Mouse (Mus musculus): Measurements from ENCODE around the gene Ak7. TPM values are rescaled to one million over a fixed set of nuclear protein-coding genes. Genes with fewer than 3 reads are reported as not detected.

Ak7 gene
- not detected in 2 replicates for total RNA-seq (2023)

GRCm38 (mm10) chr12:105705799-105706487 is at the start of gene Ak7:
Ak7 (plus strand) TSS chr12:105705976.

GRCm38 (mm10) chr12:105683933-105684901 is 21.6 kb upstream of the Ak7 start, which contains the start of gene Gskip:
Gskip (plus strand) TSS chr12:105684829.

GRCm38 (mm10) chr12:105685001-105685691 is 20.6 kb upstream of the Ak7 start, which contains the start of gene Atg2b:
Atg2b (minus strand) TSS chr12:105685211.

GRCm38 (mm10) chr12:105784196-105784999 is 78.6 kb downstream of the Ak7 start, which contains the start of gene Papola:
Papola (plus strand) TSS chr12:105784694.

Other genes starting within 250 kb of the Ak7 start
- not detected in 2 replicates for gene Bdkrb2, start 142.8 kb upstream of the Ak7 start, total RNA-seq (2023)
- gene Bdkrb1, start 102.9 kb upstream of the Ak7 start, total RNA-seq (2023): not detected in 2 replicates
- gene Gskip, start 21.1 kb upstream of the Ak7 start, total RNA-seq (2023): 10.3 and 10.7 TPM in 2 replicates
- 16.8 and 20.2 TPM in 2 replicates for gene Atg2b, start 20.8 kb upstream of the Ak7 start, total RNA-seq (2023)
- gene Papola, start 78.7 kb downstream of the Ak7 start, total RNA-seq (2023): 103 and 106 TPM in 2 replicates